Mouse (Mus musculus) C2C12 (cell line): Measurements from ENCODE around the gene Gm20538.

Source experiments
- CEBPB ChIP-seq: IDR thresholded peaks from one replicate; pipeline ENCODE4 v1.6.1; 2011; ENCODE audit warnings: low read depth, mild to moderate bottlenecking, control low read depth, moderate library complexity
- CTCF ChIP-seq: IDR thresholded peaks from one replicate; pipeline ENCODE4 v1.5.1; 2011; ENCODE audit not compliant: control insufficient read depth, insufficient read depth, insufficient read length
- MAX ChIP-seq: IDR thresholded peaks from one replicate; pipeline ENCODE4 v1.6.1; 2011; ENCODE audit warnings: mild to moderate bottlenecking, control low read depth
- MYOD1 ChIP-seq: IDR thresholded peaks from one replicate; pipeline ENCODE4 v1.6.1; 2011; ENCODE audit warnings: low read depth; ENCODE audit not compliant: control insufficient read depth, insufficient read length
- USF1 ChIP-seq: IDR thresholded peaks from one replicate; pipeline ENCODE4 v1.6.1; 2011; ENCODE audit warnings: low read depth, mild to moderate bottlenecking, control low read depth, moderate library complexity

DNA sequence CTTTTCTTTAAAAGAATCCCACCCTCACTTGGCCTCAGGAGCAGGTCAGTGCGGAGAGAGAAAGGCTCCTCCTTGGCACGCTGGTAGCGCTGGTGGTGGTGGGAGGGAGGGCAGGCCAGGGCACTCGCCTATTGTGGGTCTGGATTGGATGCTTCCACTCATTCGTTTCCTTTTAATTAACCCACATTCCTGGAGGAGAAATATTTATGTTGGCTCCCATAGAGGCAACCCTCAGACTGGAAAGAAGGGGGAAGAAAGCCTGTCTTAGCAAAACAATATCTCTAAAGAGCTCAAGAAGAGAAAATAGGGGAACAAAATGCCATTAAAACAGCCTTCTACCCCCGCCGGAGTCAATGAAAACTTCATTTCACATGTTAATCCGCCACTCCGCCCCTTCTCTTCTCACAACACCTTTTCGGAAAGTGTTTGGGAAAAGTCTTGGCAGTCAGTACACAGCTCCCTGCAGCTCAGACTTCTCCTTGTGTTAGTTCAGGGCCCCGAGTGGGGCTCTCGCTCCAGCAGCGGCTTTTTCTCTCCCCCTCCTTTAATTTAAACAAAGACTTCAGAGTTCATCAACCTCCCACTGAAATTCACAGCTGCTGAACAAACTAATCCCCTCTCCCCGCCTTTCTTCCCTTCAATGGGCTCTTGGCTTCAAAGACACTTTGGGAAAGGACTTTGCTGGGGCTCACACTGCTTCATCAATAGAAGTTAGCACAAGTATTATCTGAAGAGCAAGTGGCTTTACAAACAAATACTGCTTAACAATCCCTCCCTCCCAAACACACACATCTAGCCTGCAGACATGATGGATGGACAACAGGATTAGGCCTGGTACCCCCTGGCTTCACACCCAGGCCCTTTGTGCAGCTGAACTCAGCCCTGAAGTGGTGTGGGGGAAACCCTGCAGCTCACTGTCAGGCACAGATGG, 37.8 kb downstream of the Gm20538 start:
- TF ChIP-seq CTCF (no peak), MAX (no peak), CEBPB (no peak), USF1 (no peak), MYOD1 (no peak)
